8 mouse cellular contexts compared by ENCODE assay signal in genomic region chr19:4397798-4398629, GRCm38 (mm10). TPM values are rescaled to one million over a fixed set of nuclear protein-coding genes. Genes with fewer than 3 reads are reported as not detected.
DNase-seq lines count a peak whose midpoint lies in the region; ATAC-seq and TF ChIP-seq lines count a peak whose summit lies in the region.

Gene Kdm2a, minus strand, starts transcription at chr19:4398285.

- no peak for TF ChIP-seq CTCF in hindbrain, postnatal 0 days (IDR thresholded peaks at IDR 0.05; ENCODE audit: low read depth)

- no peaks in the 10 kb centered on the region for H3K27me3 ChIP-seq in hindbrain, postnatal 0 days (ENCODE audit: insufficient read depth, low read length)

- H3K4me2 ChIP-seq in hindbrain, postnatal 0 days (ENCODE audit: low read depth, low read length): peak within 1 kb of the TSS; percentile 76

- peak; percentile 24 for DNase-seq in WW6 (ENCODE audit: low read depth, low spot score)
- peak; percentile 66 for DNase-seq in embryo, embryonic 10 days (ENCODE audit: low spot score)
- DNase-seq in gastrocnemius, postnatal 10 days: peak; percentile 56
- DNase-seq in hindbrain, postnatal 0 days (ENCODE audit: low spot score): peak; percentile 52
- DNase-seq in left cerebral cortex, adult 8-10 months (ENCODE audit: low spot score in 2 of 2): peak; percentile 42 to 45
- DNase-seq in right cerebral cortex, postnatal 14 days: peak; percentile 38
- peak; percentile 54 for DNase-seq in urinary bladder, postnatal 25 days (ENCODE audit: low spot score)

- no peaks in the 10 kb centered on the region for H3K9me3 ChIP-seq in hindbrain, postnatal 0 days (ENCODE audit: low read length)

- H3K4me1 ChIP-seq in hindbrain, postnatal 0 days (ENCODE audit: insufficient read depth, low read length): no peaks in the 10 kb centered on the region; the same call in 1 of the 2 replicates

- H3K36me3 ChIP-seq in hindbrain, postnatal 0 days (ENCODE audit: insufficient read depth, low read length): no peaks in the 10 kb centered on the region

- under 1% methylated on average over 77 of the region's 82 CpGs for WGBS in hindbrain, postnatal 0 days

- peak; percentile 41; the same call in 1 of the 2 replicates for ATAC-seq in hindbrain, postnatal 0 days
- peak; percentile 8; the same call in 1 of the 2 replicates for ATAC-seq in megakaryocyte, adult 5-6 weeks (ENCODE audit: poor library complexity, severe bottlenecking)

- peak within 1 kb of the TSS; percentile 100 for H3K4me3 ChIP-seq in hindbrain, postnatal 0 days (ENCODE audit: low read length)

- peak within 1 kb of the TSS; percentile 76 for H3K9ac ChIP-seq in hindbrain, postnatal 0 days (replicated peaks; ENCODE audit: low read length)

- H3K27ac ChIP-seq in hindbrain, postnatal 0 days: peak within 1 kb of the TSS; percentile 92

RNA-seq across cellular contexts. Expression of gene Kdm2a, which starts in this region (rescaled TPM):
- 10 to 100 TPM; 37.8 to 51.9 TPM for total RNA-seq in gastrocnemius, postnatal 10 days (2021)
- total RNA-seq in hindbrain, postnatal 0 days (2014; rRNA removed): 67.5 and 73.7 TPM in 2 replicates
- 18.0 and 19.8 TPM in 2 replicates for polyA plus RNA-seq in hindbrain, postnatal 0 days (2015; fragmentation: Nextera tagmentation; extraction: Ambion mirVana)
- 10 to 100 TPM; 70.9 to 80.3 (median 75.2) TPM for total RNA-seq in left cerebral cortex, adult 8-10 months (2022)
- total RNA-seq in megakaryocyte, adult 5-6 weeks (2015): 60.4 and 63.0 TPM in 2 replicates
- 54.7 and 72.5 TPM in 2 replicates for total RNA-seq in megakaryocyte, adult 5-6 weeks (2017)

Comparison
In these comparisons a context has a peak if more than half of its experiments do, and no peak if none do; other contexts are left out.
1. Peak in every context shown above with its lines: DNase-seq, ATAC-seq, H3K4me3 ChIP-seq and H3K27ac ChIP-seq.